Mouse (Mus musculus) cortical plate, adult 2 months (tissue): ENCODE data around the gene Defb18. TPM values are rescaled to one million over a fixed set of nuclear protein-coding genes. Genes with fewer than 3 reads are reported as not detected.
"Not testable (repeated sequence)": the region's sequence is repeated elsewhere in the genome, so short reads cannot be mapped to it uniquely, and the experiment has no call there.

ENCODE experiments used
- H3K27ac ChIP-seq: fragments of 200-500 bp; 2 replicates; pipeline ENCODE4 v1.5.1; 2012; ENCODE audit warnings: low read length, control low read depth, inconsistent platforms; ENCODE audit not compliant: insufficient read depth
- H3K4me1 ChIP-seq: fragments of 200-500 bp; 2 replicates; pipeline ENCODE4 v1.6.1; 2011; ENCODE audit warnings: low read length; ENCODE audit not compliant: control insufficient read depth, insufficient read depth
- H3K4me3 ChIP-seq: fragments of 200-500 bp; 2 replicates; pipeline ENCODE4 v1.5.1; 2011; ENCODE audit warnings: mild to moderate bottlenecking, low read length, control low read depth; ENCODE audit not compliant: insufficient read depth
- CTCF ChIP-seq: fragments of 200-500 bp; IDR thresholded peaks from 2 replicates; pipeline ENCODE4 v1.5.1; 2011; ENCODE audit warnings: mild to moderate bottlenecking, control low read depth, low read length; ENCODE audit not compliant: insufficient read depth; ENCODE audit errors: extremely low read depth
- POLR2A ChIP-seq: fragments of 200-500 bp; IDR thresholded peaks from 2 replicates; pipeline ENCODE4 v1.6.1; 2011; ENCODE audit warnings: mild to moderate bottlenecking, low read length, control low read depth; ENCODE audit not compliant: insufficient read depth; ENCODE audit errors: extremely low read depth
- polyA plus RNA-seq: library from polyadenylated mRNA; depleted of rRNA; stranded (reverse); fragments of >200 nt; gene quantifications from 2 replicates; pipeline ENCODE4 v1.2.3, GENCODE M21; 2012; rRNA removed

Defb18 gene
- not detected in 2 replicates for polyA plus RNA-seq

DNA sequence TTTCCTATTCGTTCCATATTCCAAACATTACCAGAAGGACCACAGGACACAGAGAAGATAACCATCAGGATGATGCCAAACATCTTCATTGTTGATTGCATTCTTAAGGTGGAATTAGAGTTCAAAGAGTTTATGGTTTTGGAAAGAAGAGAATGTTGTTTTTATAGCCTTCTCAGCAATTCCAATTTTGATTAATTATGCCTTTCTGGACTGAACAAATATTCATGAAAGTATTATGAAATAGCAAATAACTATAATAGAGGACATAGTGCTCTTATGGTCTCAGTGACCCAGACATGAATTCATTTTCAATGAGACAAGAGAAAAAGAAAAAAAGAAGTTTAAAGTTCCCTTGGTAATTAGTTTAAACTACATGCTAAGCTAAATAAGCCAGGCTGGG is at the start of gene Defb18:
TSS of gene Defb18 (minus strand) at position 101 of the 400 bp plus-strand sequence.
- Histone ChIP-seq H3K4me1 (no peaks in the 10 kb centered on the region), H3K4me3 (no peak within 1 kb of the TSS), H3K27ac (no peak within 1 kb of the TSS)
- TF ChIP-seq POLR2A (no peak), CTCF (no peak)

DNA sequence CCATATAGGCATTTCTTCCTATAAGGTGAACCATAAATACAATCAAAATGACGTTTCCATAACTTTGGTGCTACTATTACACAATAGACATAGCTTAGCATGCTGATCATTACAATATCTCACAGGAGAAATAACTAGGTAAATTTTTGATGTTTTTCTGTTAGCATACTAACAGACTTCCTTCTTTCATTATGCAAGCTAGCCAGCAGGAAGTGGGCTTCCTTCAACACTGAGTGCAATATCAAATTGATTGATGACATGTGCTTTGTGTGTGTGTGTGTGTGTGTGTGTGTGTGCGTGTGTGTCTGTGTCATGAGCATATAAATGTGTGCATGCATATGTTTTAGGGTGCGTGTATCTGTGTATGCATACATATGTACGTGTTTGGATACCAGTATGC is 33.9 kb upstream of the Defb18 start:
- Histone ChIP-seq H3K4me1 (no peaks in the 10 kb centered on the region), H3K27ac (no peak overlapping the region), H3K4me3 (no peak overlapping the region)
- TF ChIP-seq POLR2A (no peak), CTCF (no peak)

DNA sequence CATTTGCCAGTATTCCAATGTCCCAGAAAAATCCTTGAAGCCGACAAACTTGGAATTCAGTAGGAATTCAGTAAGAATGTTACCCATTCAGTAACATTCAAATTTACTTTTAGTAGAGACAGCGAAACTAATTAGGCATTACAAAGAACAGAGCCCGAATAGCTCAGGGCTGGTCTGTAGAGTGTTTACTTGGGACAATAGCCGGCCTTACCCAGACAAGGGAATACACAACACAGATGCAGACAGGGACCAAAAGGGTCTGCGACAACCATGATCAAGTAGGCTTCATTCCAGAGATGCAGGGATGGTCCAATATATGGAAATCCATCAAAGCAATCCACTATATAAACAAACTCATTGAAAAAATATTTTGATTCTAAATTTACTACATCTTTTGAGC is 31.6 kb upstream of the Defb18 start:
- Histone ChIP-seq H3K4me1 (no peaks in the 10 kb centered on the region), H3K4me3 (no peak overlapping the region), H3K27ac (no peak overlapping the region)
- no peak for TF ChIP-seq POLR2A
- no peak for TF ChIP-seq CTCF

DNA sequence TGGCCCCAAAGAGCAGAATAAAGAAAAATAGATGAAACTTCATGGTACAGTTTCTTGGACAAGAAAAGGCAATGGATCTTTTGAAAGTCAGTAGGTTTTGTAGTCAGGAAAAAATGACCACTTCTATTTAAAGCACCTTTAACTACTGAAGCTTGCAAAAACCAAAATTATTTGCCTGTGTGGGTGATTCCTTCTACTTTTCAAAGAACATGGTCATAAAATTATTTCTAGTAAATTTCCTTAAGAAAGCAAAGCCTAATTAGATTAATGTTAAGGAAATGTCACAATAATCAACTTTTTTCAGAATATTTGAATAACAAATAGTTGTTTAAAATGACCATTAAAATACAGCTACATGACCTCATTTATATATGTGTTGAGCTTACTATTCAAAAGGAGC is 27.8 kb upstream of the Defb18 start, which contains the start of gene Defb41:
TSS of gene Defb41 (minus strand) at position 101 of the 400 bp plus-strand sequence.
- Histone ChIP-seq H3K27ac (no peak within 1 kb of the TSS), H3K4me3 (no peak within 1 kb of the TSS), H3K4me1 (no peaks in the 10 kb centered on the region)
- TF ChIP-seq POLR2A (no peak), CTCF (no peak)

DNA sequence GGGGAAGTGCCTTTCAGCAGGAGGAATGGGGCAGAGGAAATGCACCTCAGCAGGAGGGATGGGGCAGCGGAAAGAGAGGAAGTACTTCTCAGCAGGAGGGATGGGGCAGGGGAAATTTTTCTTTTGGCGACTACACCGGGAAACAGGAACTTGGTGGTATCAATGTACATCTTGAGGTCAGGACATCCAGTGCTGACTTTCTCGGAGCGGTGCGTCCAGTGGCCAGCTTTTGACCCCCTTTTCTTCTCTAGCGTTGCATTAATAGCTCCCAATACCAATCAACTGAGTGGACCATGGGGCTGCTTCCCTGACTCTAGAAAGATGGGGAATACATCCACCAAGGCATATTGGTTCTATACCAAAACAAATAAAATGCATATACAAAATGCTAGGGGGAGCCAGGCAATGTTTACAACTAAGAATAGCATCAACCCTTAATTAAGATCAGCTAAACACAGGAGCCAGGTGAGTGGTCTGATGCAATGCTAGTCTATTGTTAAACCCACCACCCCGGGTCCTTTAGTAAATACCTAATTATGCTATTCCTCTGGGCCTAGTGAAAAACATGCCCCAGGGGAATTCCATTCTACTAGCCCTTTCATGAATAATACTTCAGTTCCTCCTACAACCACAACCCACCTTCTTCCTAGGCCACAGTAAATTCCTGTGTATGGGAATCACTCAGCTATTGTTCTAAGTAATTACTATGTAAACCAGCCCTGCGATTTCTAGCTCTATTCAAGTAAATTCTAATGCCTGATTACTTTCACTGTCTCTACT is 8.7 kb upstream of the Defb18 start:
- not testable (repeated sequence) for H3K4me1 ChIP-seq, H3K27ac ChIP-seq, H3K4me3 ChIP-seq

DNA sequence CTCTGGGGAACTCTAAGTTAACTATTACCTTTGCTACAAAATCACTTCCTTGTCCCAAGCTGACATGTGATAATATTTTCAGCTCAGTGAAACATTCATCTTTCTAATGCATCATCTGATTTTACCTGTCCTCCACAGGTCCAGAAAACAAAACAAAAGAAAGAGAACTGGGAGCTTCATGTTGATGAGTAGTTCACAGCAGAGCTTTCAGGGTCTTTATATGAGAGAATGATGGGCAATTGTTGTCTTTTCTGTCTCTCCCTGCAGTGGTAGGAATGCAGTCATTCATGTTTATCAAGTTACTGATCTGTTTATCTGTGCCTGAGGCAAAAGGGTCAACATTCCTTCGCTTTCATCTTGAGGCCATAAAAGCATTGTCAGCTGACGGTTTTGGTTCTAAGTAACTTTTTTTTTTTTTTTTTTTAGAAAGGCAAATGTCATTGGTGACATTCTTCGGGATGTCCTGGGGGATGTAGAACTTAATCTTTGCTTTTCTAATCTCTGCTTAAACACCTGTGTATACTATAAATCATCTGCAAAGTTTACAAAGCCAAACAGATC is 13.8 kb downstream of the Defb18 start:
- no peak overlapping the region for H3K4me3 ChIP-seq
- H3K27ac ChIP-seq = no peak overlapping the region
- no peaks in the 10 kb centered on the region for H3K4me1 ChIP-seq
- TF ChIP-seq POLR2A (no peak), CTCF (no peak)

DNA sequence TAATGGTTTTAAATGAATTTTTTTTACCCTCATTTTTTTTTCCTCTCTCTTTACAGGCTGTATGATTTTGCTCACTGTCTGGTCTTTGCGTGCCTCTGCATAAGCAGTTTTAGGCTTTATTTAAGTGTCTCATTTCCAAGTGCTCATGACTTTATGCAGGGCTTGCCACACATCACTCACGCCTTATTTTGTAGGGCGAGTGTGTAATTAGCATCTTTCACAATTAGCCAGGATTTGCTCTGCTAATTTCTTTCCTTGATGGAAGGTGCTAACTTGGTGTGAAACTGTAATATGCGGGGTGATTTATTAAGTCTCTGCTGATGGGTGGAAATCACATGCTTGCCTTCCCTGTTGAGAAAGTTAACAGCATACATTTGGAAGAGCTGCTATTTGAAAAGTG is 45.5 kb downstream of the Defb18 start:
- no peaks in the 10 kb centered on the region for H3K4me1 ChIP-seq
- TF ChIP-seq POLR2A (no peak), CTCF (no peak)
- no peak overlapping the region for H3K27ac ChIP-seq
- no peak overlapping the region for H3K4me3 ChIP-seq

DNA sequence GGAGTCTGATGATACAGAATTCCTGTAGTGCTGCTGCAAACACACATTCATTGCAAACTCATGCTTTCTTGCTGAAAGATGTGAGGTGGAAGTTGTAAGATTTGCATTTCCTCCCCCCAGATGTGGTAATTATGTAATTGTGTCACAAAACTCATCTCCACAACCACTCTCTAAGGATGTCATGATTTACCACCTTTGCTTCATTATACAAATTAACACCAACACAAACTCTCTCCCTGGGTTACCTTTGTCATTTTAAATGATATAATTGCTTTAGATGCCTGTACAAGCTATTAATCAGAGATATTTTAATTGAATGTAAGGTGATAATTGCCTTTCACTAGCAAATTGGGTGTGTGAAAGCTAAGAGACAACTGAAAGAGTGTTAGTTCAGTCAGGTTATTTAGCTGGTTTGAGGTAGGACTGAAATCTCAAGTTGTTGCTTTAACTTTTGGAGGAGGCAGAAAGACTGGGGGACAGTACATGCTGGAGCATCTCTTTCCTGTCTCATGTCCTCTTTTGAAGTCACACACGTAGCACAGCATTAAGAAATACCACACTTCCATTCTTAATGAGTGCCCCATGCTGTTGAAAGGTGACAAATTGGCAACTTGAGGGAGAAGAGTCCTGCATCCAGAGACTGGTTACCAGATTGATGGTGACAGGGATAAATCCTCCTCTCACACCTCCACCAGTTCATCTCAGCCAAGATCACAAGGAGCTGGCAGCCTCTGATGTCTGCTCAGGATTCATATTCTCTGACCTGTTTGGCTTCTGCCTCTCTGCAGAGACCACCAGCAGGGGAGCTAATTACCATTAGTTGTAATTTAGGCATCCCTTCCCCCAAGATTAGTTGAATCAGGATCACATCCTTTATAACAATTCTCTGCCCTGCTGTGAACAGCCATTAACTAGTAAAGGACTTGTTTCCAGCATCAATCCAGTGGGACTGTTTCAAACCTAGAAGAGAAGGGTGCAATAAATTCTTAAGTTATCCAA is 46.2 kb downstream of the Defb18 start:
- no peaks in the 10 kb centered on the region for H3K4me1 ChIP-seq
- H3K27ac ChIP-seq = no peak overlapping the region
- no peak overlapping the region for H3K4me3 ChIP-seq
- TF ChIP-seq CTCF (no peak), POLR2A (no peak)

Other genes starting within 250 kb of the Defb18 start
- gene Crisp4, start 91.5 kb downstream of the Defb18 start, polyA plus RNA-seq = not detected in 2 replicates
- not detected in 2 replicates for gene Defb41, start 27.7 kb upstream of the Defb18 start, polyA plus RNA-seq